Mouse (Mus musculus): ENCODE results near the gene Picalm. TPM values are rescaled to one million over a fixed set of nuclear protein-coding genes. Genes with fewer than 3 reads are reported as not detected.

Gene Picalm
- 100 to 1,000 TPM; 166 to 172 TPM for total RNA-seq (2021)
- long read RNA-seq, experiment 1, partial matches to known transcripts = 14 of 33 reads
- long read RNA-seq, experiment 1, other reads (novel, unspliced or antisense) = 14 of 33 reads
- long read RNA-seq, experiment 2, full-length matches to known transcripts = 13 of 33 reads
- long read RNA-seq, experiment 2, partial matches to known transcripts = 5 of 33 reads
- long read RNA-seq, experiment 2, other reads (novel, unspliced or antisense) = 15 of 33 reads

- DNase-seq (ENCODE audit: low spot score in 2 of 2) = peak; percentile 95 to 97
Measured at GRCm38 (mm10) chr7:90129732-90130392, at the start of gene Picalm. TSS of gene Picalm (plus strand) at chr7:90130213.

DNA sequence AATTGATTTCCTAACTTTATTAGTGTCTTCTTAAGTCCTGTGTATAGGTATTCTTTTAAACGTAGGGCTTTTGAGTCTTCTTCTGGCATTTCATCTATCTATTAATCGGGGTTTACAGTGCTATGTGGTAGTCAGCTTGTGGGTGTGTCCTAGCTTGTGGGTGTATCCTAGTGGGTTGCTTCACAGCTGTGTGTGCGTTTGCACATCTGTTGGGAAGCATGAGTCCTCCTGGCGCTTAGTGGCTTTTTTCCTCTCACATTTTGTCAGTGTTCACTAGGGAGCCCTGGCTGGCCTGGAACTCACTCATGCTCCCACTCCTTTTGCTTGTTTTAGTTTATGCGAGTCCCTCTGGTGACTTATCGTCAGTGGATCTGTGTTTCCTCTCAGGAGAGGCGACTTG is 46.2 kb upstream of the Picalm start:
- DNase-seq (ENCODE audit: low spot score in 2 of 2) = no peak

GRCm38 (mm10) chr7:90084531-90084930 is 45.5 kb upstream of the Picalm start:
- DNase-seq (ENCODE audit: low spot score in 2 of 2) = no peak

DNA sequence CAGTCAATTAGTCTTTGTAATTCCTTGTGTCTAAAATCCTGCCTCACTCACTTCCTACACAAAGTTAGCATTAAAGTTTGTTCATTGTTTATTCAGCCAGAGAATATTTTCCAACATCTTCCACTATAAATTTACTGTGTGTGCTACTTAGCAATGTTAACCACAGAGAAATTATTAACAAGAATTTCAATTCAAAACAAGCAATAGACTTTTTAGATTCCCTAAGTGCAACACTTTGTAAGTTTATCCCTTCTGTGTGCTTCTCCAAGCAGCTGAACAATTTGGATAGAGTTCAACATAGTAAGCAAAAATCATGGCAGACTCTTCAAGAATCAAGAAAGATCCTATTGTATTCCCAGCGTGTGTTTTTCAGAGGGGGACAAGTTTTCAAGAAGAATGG is 44.3 kb upstream of the Picalm start:
- DNase-seq (ENCODE audit: low spot score in 2 of 2) = no peak

GRCm38 (mm10) chr7:90086821-90087220 is 43.2 kb upstream of the Picalm start:
- no peak for DNase-seq (ENCODE audit: low spot score in 2 of 2)

GRCm38 (mm10) chr7:90090996-90091395 is 39.0 kb upstream of the Picalm start:
- no peak for DNase-seq (ENCODE audit: low spot score in 2 of 2)

DNA sequence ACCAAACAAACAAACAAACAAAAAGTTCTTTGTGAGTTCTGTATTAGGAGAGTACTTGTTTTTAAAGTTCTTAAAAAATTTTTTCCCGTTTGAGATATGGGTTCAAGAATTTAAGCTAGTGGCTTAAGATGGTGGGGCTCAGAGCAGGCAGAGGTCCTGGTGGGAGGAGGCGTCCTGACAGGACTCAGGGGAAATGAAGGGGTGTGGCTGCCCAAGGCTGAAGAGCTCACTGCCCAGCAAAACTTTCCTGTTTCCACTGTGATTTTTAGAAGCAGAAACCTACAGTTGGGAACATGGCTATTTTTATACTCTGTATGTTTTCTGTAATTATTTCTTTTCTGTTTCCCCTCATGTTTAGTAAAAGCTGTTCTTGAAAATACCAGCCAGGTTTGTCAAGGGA is 38.3 kb upstream of the Picalm start:
- DNase-seq (ENCODE audit: low spot score in 2 of 2) = no peak

DNA sequence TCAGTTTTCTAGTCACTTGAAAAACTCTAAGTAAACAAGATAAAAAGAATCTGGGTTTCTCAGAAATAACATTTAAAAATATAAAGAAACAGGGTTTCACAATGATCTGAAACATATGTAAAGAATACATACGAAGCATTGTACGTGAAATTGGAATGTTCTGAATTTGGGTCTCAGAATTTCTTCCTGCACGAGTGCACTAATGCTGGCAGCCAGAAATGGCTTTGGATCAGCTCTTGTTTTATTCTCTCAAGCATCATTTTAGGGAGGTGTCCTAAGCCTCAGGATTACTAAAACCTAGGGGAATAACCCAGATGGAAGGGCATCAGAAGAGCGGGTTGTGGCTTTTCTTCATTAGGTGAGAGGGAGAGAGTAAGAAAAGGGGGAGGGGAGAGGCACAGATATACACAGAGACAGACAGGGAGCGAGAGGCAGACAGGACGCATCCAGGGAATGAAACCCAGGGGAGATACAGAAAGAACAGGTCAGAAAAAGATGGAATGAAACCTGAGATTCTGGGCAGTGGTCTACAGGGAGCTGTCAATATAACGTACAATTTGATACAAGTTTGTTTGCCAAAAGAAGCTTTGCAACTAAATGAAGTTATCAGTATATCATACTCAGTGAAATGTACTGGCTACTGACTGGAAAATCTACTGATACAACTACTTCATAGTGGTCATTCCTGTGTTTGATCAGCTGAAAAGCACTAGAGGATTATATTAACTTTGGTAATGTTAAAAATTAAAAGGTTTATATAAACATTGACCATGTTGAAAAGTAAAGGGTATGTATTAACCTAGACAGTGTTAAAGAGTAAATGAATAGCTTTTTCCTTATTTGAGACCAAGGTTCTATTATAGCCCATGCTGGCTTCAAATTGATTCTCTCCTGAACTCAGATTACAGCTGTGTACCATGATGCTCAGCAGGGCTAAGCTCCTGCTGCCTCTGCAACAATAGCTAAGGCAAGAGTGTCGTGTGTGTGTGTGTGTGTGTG is 37.3 kb upstream of the Picalm start:
- no peak for DNase-seq (ENCODE audit: low spot score in 2 of 2)

GRCm38 (mm10) chr7:90095097-90095496 is 34.9 kb upstream of the Picalm start:
- no peak for DNase-seq (ENCODE audit: low spot score in 2 of 2)

GRCm38 (mm10) chr7:90095766-90096372 is 34.1 kb upstream of the Picalm start:
- peak in 1 of 2 experiments; percentile 26 for DNase-seq (ENCODE audit: low spot score in 2 of 2)

DNA sequence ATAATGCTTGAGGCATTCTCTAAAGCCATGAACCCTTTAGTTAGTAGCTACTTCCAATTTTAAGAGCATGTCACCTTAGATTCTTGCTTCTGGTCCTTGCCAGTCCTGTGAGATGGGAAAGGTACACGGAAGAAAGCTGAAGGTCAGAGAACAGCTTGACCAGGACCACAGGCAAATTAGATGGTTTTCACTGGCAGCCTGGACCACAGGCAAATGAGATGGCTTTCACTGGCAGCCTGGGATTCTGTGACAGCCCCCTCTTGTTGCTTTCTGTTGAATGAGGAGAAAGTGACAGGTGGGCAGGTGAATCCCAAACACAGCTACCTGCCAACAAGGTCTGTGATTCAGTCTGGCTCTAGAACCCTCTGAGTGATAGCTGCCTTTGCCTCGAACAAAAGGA is 33.4 kb upstream of the Picalm start:
- no peak for DNase-seq (ENCODE audit: low spot score in 2 of 2)

DNA sequence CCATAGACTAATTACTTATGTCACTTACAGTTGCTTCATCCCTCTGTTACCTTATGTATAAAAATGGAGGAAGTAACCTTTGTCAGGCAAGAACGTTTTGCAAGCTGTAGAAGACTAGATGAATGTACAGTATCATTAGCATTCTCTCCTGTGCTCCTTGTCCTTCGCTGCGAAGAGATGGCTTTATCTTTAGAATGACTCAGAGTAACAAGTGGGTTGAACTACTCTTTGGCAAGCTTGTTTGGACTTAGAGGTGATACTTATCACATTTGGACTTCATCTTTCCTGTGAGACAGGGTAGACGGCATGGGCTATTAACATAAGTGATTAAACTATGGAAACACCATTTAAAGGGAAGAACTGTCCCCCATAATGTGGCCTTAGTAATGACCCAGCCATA is 31.8 kb upstream of the Picalm start:
- no peak for DNase-seq (ENCODE audit: low spot score in 2 of 2)

DNA sequence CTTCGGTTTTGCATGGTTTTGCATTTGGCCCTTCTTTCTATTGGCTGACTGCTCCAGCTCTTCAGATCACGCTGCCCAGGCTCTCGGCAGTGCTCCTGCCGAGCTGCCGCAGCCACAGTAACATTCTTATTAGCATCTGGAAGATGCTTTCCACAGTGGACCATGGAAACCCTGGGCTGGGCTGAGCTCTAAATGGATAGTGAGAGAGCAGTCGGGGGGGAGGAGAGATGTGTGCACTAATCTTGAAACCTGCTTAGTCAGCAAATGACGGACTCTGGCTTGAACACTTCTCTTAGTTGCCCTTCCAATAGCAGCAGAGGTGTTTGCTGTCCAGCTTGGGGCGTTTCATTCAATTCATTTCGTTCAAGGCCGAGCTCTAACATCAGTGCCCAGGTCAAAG is 30.8 kb upstream of the Picalm start:
- DNase-seq (ENCODE audit: low spot score in 2 of 2) = no peak

DNA sequence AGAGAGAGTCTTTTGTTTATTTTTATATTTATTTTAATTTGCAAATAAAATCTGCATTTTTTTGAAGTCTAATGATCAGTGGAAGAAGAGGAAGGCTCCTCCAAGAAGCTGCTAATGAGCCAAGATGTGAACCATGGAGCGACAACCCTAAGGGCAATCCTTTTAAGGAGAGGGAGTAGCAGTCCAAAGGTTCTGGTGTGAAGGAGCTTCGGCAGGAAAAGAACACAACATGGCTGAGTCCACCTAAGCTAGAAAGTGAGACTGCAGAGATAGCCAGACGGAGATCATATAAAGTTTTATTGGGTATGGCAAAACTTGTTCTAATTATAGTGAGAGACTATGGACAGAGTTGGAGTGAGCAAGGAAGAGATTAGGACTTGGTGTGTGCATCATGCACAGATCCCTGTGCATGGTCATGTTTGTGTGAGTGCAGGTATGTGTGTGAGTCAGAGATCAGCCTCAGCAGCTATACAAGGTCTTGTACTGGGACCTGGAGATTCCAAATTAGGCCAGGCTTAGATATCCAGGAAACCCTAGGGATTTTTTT is 29.3 kb upstream of the Picalm start:
- no peak for DNase-seq (ENCODE audit: low spot score in 2 of 2)

DNA sequence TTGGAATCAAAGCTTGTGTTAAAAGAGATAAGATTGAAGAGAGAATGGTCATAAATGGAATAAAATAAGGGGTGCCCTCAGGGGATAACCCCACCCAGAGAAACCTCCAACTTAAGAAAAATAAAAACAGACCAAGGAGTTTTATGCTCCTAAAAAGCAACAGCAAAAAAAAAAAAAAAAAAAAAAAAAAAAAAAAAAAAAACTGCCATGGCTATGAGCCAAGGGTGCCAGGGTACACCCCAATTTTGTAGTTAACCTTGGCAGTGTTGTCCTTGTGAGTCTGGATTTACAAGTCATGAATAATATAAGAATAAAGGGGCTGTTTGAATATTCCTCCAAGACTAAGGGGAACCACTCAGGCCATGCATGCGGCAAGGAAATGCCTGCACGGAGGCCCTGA is 13.9 kb upstream of the Picalm start:
- DNase-seq (ENCODE audit: low spot score in 2 of 2) = no peak

DNA sequence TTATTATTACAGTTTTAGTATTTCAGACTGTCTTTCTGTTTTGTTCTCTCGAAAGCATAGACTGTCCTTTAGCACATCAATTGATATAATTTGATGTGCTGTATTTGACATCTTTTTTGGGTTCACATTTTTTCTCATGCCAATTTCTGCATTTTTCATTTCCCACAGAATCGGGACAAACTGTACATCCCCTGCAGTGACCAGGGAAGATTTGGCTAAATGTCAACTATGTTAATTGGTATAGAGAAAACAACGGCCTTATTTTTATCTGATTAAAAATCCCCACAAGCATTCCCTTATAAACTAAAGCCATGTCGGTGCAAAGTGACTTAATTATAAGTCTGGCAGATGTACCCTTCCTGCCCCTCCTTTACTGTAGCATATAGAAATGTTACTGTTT is 9.9 kb upstream of the Picalm start:
- no peak for DNase-seq (ENCODE audit: low spot score in 2 of 2)

GRCm38 (mm10) chr7:90124991-90125390 is 5.0 kb upstream of the Picalm start:
- no peak for DNase-seq (ENCODE audit: low spot score in 2 of 2)

GRCm38 (mm10) chr7:90128631-90129200 is 1.3 kb upstream of the Picalm start:
- DNase-seq (ENCODE audit: low spot score in 2 of 2) = peak in 1 of 2 experiments; percentile 63

GRCm38 (mm10) chr7:90129271-90129731 is 712 bp upstream of the Picalm start:
- DNase-seq (ENCODE audit: low spot score in 2 of 2) = peak; percentile 45 to 63

GRCm38 (mm10) chr7:90130501-90131375 is 725 bp downstream of the Picalm start:
- peak; percentile 24 to 39 for DNase-seq (ENCODE audit: low spot score in 2 of 2)

All from layer of hippocampus, postnatal 14 days (tissue).